Mouse (Mus musculus): ENCODE results near the gene St6galnac3.

DNA sequence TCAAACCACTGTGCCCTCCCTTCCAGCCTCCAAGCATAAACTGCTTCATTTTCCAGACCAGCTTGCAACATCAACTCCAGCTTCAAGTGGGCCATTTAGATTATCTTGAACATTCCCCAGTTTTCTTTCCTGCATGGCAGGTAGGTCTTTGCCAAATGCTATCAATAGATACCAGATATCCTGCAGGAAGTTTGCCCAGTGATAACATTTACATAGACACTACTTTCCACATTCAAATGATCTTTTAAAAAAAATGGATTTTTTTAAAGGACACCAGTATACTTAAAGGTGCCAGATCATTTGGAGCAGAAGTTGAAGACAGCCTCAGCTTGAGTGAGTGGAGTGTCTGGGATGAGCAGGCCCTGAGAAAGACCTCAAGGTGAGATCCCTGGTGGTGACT lies 34.3 kb upstream of the St6galnac3 start:
- no peak for TF ChIP-seq POLR2A (IDR thresholded peaks at IDR 0.05; ENCODE audit: low read depth, low read length)
- TF ChIP-seq CTCF (IDR thresholded peaks at IDR 0.05; ENCODE audit: borderline replicate concordance, insufficient read depth, low read length): no peak

Measured in embryonic fibroblast, embryonic 13.5 days (primary cell).